Mouse (Mus musculus) C2C12 (cell line): ENCODE measurements at regions not wholly inside any gene's neighbourhood (a gene's known extent, or its start where the extent isn't known, plus 50 kb on each side); places are given as distances from the start of the nearest gene placed in this dataset.
A peak's percentile ranks its signal among the peaks of the same experiment; 100 is the strongest.

Experiments used
- H3K27me3 ChIP-seq: one replicate; pipeline ENCODE4 v1.6.1; 2011; ENCODE audit not compliant: control insufficient read depth, insufficient read depth, insufficient read length
- H3K36me3 ChIP-seq: one replicate; pipeline ENCODE4 v1.6.1; 2011; ENCODE audit not compliant: control insufficient read depth, insufficient read depth
- H3K4me3 ChIP-seq: one replicate; pipeline ENCODE4 v1.5.1; 2011; ENCODE audit warnings: mild to moderate bottlenecking, control low read depth; ENCODE audit not compliant: poor library complexity, insufficient read depth, severe bottlenecking
- H3K79me2 ChIP-seq: one replicate; pipeline ENCODE4 v1.6.1; 2011; ENCODE audit not compliant: control insufficient read depth, insufficient read depth
- H3K79me3 ChIP-seq: one replicate; pipeline ENCODE4 v1.6.1; 2011; ENCODE audit warnings: low read depth, control low read depth
- H3ac ChIP-seq: one replicate; pipeline ENCODE3; 2011; ENCODE audit warnings: low read depth; ENCODE audit not compliant: control insufficient read depth, insufficient read length
- CEBPB ChIP-seq: IDR thresholded peaks from one replicate; pipeline ENCODE4 v1.6.1; 2011; ENCODE audit warnings: low read depth, mild to moderate bottlenecking, control low read depth, moderate library complexity
- CTCF ChIP-seq: IDR thresholded peaks from one replicate; pipeline ENCODE4 v1.5.1; 2011; ENCODE audit not compliant: control insufficient read depth, insufficient read depth, insufficient read length
- FOSL1 ChIP-seq: IDR thresholded peaks from one replicate; pipeline ENCODE4 v1.8.0; 2011; ENCODE audit warnings: mild to moderate bottlenecking, low read length; ENCODE audit not compliant: poor library complexity, insufficient read depth, severe bottlenecking
- MAX ChIP-seq: IDR thresholded peaks from one replicate; pipeline ENCODE4 v1.6.1; 2011; ENCODE audit warnings: mild to moderate bottlenecking, control low read depth
- MYOD1 ChIP-seq: IDR thresholded peaks from one replicate; pipeline ENCODE4 v1.6.1; 2011; ENCODE audit warnings: low read depth; ENCODE audit not compliant: control insufficient read depth, insufficient read length
- MYOG ChIP-seq: IDR thresholded peaks from one replicate; pipeline ENCODE4 v1.6.1; 2011; ENCODE audit not compliant: control insufficient read depth, insufficient read length; ENCODE audit errors: extremely low read depth
- USF1 ChIP-seq: IDR thresholded peaks from one replicate; pipeline ENCODE4 v1.6.1; 2011; ENCODE audit warnings: low read depth, mild to moderate bottlenecking, control low read depth, moderate library complexity

GRCm38 (mm10) chr15:52999200-52999599, 885.5 kb upstream of the Gm7489 start:
- no peaks in the 10 kb centered on the region for H3K36me3 ChIP-seq
- TF ChIP-seq CEBPB (peak; percentile 92), MYOG (no peak), CTCF (no peak)
- H3ac ChIP-seq, result no peak overlapping the region
- H3K27me3 ChIP-seq, result no peaks in the 10 kb centered on the region
- H3K79me2 ChIP-seq, result no peaks in the 10 kb centered on the region
- no peak overlapping the region for H3K4me3 ChIP-seq
- no peaks in the 10 kb centered on the region for H3K79me3 ChIP-seq

DNA sequence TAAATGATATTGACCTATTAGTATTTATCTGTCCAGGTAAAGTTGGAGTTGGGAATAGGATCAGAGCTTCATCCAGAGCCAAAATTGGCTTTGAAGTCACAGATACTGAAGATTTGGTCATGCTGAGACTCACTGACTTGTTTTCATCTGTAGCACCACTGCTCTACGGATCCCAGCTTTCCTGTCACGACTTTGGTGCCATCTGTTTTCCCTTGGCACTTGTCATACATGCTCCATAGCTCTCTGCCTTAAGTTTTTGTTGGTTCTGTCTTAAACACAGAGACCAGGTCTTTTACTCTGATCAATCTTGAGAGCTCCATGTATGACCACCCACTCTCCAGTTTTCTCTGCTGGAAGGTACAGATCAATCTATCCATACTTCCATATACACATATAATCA, 884.9 kb upstream of the Gm7489 start:
- no peaks in the 10 kb centered on the region for H3K27me3 ChIP-seq
- H3K4me3 ChIP-seq, result no peak overlapping the region
- no peaks in the 10 kb centered on the region for H3K79me3 ChIP-seq
- no peaks in the 10 kb centered on the region for H3K79me2 ChIP-seq
- H3ac ChIP-seq, result no peak overlapping the region
- no peak for TF ChIP-seq FOSL1
- no peaks in the 10 kb centered on the region for H3K36me3 ChIP-seq

DNA sequence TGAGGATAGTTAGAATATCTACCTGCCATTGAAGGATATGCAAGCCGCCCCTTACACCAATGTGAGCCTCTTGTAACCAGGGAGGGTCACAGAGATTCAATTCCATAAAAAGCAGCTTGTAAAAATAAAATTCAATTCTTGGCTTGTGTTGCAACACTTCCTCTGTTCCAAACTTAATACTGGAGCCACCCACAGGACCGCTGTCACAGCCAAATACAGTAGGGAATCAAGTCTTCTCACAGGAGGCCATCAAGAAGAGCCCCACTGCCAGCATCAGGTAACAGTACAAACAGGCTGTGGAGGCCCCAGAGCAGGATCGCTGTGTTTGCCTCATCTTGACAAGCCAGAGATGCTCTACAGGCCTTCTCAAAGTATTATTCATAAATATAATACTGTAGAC, 883.3 kb upstream of the Gm7489 start:
- H3K79me2 ChIP-seq, result no peaks in the 10 kb centered on the region
- no peaks in the 10 kb centered on the region for H3K36me3 ChIP-seq
- no peaks in the 10 kb centered on the region for H3K79me3 ChIP-seq
- no peaks in the 10 kb centered on the region for H3K27me3 ChIP-seq
- no peak overlapping the region for H3K4me3 ChIP-seq
- H3ac ChIP-seq, result no peak overlapping the region
- TF ChIP-seq MYOD1 (no peak), USF1 (no peak), MYOG (no peak), FOSL1 (no peak)

GRCm38 (mm10) chr15:53001964-53002363, 882.7 kb upstream of the Gm7489 start:
- H3K79me3 ChIP-seq, result no peaks in the 10 kb centered on the region
- no peaks in the 10 kb centered on the region for H3K27me3 ChIP-seq
- no peak overlapping the region for H3ac ChIP-seq
- no peaks in the 10 kb centered on the region for H3K79me2 ChIP-seq
- H3K36me3 ChIP-seq, result no peaks in the 10 kb centered on the region
- no peak overlapping the region for H3K4me3 ChIP-seq
- TF ChIP-seq FOSL1 (no peak), MYOG (no peak), CEBPB (peak; percentile 71)

DNA sequence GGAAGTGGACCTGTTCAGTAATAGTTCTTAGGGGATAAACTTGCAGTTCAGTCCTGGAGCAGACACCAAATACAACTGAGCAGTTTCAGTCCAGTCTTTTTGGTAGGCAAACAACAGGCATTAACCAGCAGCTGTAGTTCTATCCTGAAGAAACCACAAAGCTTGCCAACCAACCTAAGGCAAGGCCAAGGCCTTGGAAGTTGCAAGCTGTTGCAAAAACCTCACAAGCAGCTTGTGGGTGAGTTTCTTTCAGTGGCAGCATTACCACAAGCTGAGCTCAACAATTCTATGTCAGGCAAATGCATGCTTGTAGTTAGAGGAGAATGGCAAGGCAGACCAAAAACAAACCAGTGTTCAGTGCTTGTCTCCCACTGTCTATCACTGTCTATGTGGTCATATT, 880.6 kb upstream of the Gm7489 start:
- Histone ChIP-seq H3K4me3 (no peak overlapping the region), H3K36me3 (no peaks in the 10 kb centered on the region), H3K27me3 (no peaks in the 10 kb centered on the region), H3K79me3 (no peaks in the 10 kb centered on the region), H3K79me2 (no peaks in the 10 kb centered on the region), H3ac (no peak overlapping the region)
- TF ChIP-seq MYOD1, result no peak
- TF ChIP-seq MYOG, result no peak
- no peak for TF ChIP-seq FOSL1
- TF ChIP-seq MAX, result no peak

GRCm38 (mm10) chr15:53006844-53007243, 877.9 kb upstream of the Gm7489 start:
- H3K27me3 ChIP-seq, result no peaks in the 10 kb centered on the region
- H3K36me3 ChIP-seq, result no peaks in the 10 kb centered on the region
- H3K79me3 ChIP-seq, result no peaks in the 10 kb centered on the region
- H3K79me2 ChIP-seq, result no peaks in the 10 kb centered on the region
- TF ChIP-seq FOSL1, result no peak
- TF ChIP-seq MAX, result no peak
- TF ChIP-seq MYOG, result no peak
- no peak for TF ChIP-seq USF1
- TF ChIP-seq MYOD1, result no peak
- no peak for TF ChIP-seq CTCF
- TF ChIP-seq CEBPB, result no peak
- H3K4me3 ChIP-seq, result no peak overlapping the region
- no peak overlapping the region for H3ac ChIP-seq

GRCm38 (mm10) chr15:53009337-53009736, 875.4 kb upstream of the Gm7489 start:
- H3K79me3 ChIP-seq, result no peaks in the 10 kb centered on the region
- H3K27me3 ChIP-seq, result no peaks in the 10 kb centered on the region
- no peaks in the 10 kb centered on the region for H3K79me2 ChIP-seq
- TF ChIP-seq CEBPB, result no peak
- TF ChIP-seq USF1, result no peak
- TF ChIP-seq MYOG, result no peak
- no peak for TF ChIP-seq MAX
- no peak for TF ChIP-seq FOSL1
- TF ChIP-seq MYOD1, result no peak
- TF ChIP-seq CTCF, result no peak
- no peak overlapping the region for H3K4me3 ChIP-seq
- H3ac ChIP-seq, result no peak overlapping the region
- H3K36me3 ChIP-seq, result no peaks in the 10 kb centered on the region
